Mouse (Mus musculus): ENCODE measurements at regions not wholly inside any gene's neighbourhood (a gene's known extent, or its start where the extent isn't known, plus 50 kb on each side); places are given as distances from the start of the nearest gene placed in this dataset.

DNA sequence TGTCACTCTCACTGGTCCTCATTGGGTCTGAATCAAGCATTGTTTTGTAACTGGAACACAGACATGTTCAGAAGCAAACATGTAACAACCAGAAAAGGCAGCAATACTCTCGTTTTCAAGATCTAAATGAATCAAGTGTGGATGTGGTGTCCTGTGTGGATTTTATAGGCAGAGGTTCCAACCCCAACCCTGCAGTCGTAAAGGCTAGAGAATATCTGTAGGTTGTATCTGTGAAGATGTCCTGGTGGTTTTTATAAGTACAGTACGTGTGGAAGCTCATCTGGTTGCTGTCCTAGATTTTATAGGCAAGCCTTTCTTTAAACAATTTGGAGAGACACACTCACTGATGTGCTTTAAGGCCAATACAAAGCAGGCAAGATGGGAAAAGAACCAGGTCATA is 518.8 kb upstream of the Atp11b start:
- DNase-seq (ENCODE audit: low read depth, low spot score), result no peak

- DNase-seq (ENCODE audit: low read depth, low spot score), result peak; percentile 51
These were observed 518.1 kb upstream of the Atp11b start for GRCm38 (mm10) chr3:35235772-35236171.

DNA sequence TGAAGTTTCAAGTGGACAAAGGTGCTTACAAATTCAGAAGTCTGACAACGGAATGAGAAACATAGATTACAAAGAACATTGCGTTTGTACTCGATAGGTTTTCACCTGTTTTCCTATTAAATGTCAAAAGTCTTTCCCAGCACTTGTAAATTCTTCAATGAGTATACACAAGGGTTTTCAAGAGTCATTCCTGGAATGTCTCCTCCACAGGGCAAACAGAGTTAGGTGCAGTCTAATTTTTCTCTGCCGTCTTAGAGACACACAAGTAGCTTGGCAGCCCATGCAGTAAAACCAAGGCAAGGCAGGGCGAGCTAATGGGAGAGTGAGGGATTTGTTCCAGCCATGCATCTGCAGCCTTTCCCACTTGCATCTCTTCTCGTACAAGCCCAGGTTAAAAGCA is 516.6 kb upstream of the Atp11b start:
- no peak for DNase-seq (ENCODE audit: low read depth, low spot score)

GRCm38 (mm10) chr3:35242349-35242748 is 511.6 kb upstream of the Atp11b start:
- no peak for DNase-seq (ENCODE audit: low read depth, low spot score)

- DNase-seq (ENCODE audit: low read depth, low spot score), result no peak
These were observed 510.9 kb upstream of the Atp11b start for GRCm38 (mm10) chr3:35242871-35243529.

DNA sequence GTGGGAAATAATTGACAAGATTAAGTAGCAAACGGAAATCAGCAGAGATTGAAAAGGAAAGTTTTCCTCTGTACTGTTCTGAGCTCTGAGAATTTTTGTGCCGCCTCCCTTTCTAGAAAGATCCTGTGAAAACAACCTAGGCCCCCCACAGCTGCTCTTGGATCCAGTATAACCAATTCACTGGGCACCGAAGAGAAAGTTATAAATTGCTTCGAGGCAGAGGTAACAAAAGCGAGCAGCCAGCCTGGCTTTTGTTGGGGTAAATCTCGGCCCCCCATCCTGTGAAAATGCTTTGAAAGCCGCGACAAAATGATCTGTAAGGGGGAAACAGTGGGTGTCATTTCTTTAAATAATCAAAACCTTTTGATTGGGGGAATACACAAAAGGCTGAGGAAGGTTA is 508.9 kb upstream of the Atp11b start:
- DNase-seq (ENCODE audit: low read depth, low spot score), result no peak

GRCm38 (mm10) chr3:35245946-35246665 is 507.8 kb upstream of the Atp11b start:
- DNase-seq (ENCODE audit: low read depth, low spot score), result no peak

DNA sequence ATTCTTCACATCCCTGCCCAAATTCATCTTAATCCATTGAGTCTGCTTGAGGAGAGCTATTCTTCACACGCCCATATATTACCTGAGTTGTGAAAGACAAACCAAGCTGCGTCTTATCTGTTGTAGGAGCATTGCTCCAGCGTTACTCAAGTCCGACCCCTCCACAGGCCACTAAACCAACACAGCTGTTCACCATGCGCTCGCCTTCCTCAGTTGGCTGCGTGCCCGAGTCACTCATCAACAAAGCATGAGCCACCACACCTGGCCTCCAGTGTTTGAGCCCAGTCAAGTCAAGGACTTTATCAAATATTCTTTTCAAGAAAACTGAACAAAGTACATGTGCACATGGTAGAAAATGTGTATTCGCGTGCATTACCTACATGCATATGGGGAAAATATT is 504.7 kb upstream of the Atp11b start:
- peak; percentile 39 for DNase-seq (ENCODE audit: low read depth, low spot score)

- DNase-seq (ENCODE audit: low read depth, low spot score), result no peak
These were observed 503.7 kb upstream of the Atp11b start for GRCm38 (mm10) chr3:35250092-35250749.

GRCm38 (mm10) chr3:35253861-35254260 is 500.0 kb upstream of the Atp11b start:
- no peak for DNase-seq (ENCODE audit: low read depth, low spot score)

GRCm38 (mm10) chr3:35260936-35261335 is 493.0 kb upstream of the Atp11b start:
- no peak for DNase-seq (ENCODE audit: low read depth, low spot score)

DNA sequence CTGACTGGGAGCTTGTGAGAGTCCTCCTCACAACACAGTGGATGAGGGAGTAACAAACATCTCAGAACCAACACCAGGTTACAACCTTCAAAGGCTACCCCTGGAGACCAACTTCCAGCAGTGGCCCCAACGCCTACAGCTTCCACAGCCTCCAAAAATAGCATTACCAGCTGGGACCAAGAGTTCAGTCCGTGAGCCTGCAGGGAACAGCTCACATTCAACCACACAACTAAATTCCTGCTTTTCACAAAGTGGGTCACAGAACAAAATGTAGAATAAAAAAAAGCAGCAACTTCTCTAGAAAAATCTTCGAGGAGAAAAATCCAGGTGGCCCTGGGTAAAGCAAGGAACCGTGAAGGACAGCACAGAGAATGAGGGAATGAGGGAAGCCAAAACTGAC is 485.0 kb upstream of the Atp11b start:
- DNase-seq (ENCODE audit: low read depth, low spot score), result no peak

DNA sequence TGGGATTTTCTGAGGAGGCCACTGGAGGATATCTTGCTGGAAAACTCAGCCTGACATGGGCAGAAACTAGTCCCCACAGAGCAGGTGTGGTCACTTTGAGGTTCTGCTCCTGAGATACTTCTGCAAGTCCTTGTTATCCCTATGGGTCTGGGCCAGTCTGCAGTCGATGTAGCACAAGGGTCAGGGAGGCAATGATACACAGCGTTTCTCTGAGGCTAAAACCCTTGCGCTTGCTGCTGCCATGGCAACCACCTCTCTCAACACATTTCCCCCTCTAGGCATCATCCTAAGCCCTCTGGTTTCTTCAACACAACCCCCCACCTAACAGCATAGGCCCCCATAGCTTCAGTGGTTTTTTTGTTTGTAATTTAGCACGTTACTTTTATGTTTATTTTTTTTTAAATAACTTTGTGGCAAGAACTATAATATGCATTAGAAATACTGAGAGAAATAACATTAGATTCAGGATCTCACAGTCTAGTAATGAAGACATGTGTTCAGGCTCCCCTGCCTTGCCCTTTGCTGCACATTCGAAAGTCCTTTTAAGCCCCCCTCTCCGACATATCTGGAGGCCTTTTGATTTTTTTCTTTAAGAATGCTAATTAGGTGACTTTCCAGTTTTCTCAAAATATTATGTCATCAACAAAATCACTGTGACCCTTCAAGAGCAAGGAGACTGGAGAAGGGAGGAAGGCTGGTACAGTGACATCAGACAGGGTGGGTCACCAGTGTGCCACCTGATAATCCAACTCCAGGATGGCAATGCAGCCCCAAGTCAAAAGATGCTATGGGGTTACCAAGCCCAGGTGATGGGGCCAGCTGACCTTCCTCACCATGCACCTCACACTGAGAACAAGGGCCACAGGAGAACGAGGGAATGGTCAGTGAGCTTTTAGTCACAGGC is 483.7 kb upstream of the Atp11b start:
- peak; percentile 21 for DNase-seq (ENCODE audit: low read depth, low spot score)

DNA sequence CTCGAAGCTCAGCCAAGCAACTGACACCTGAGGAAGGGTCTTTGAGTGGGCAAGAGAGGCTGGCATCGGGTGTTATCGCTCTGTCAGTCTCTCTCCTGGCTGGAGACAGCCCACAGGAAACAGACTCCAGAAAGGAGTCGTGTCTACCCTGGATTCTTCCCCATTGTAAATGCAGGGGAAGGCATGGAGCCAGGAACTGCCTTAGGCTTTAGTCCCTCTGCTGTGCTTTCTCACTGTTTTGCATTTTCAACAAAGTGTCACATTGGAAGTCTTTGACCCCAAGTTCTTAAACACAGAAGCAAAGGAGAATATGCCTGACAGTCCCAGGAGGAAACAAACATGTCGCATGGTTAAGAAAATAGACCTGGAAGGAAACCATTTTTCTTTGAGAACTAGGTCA is 480.4 kb upstream of the Atp11b start:
- DNase-seq (ENCODE audit: low read depth, low spot score), result peak; percentile 8

DNA sequence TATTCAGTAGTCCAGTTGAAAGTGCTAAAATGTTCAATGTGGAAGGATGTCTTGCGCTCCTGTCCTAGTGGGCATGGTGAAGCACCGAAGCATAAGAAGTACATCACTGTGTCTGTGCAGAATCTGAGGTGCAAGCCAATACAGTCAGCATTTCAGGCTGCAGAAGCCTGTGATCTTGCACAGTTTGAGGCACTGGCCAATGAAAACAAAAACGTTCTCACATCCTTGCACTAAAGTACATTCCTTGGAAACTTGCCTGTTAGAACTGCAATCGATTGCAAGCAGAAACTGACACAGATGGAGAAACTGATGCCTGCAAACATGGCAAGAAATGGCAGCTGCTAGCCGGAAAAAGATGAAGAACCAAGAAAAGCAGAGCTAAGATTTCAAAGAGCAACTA is 472.9 kb upstream of the Atp11b start:
- DNase-seq (ENCODE audit: low read depth, low spot score), result no peak

DNA sequence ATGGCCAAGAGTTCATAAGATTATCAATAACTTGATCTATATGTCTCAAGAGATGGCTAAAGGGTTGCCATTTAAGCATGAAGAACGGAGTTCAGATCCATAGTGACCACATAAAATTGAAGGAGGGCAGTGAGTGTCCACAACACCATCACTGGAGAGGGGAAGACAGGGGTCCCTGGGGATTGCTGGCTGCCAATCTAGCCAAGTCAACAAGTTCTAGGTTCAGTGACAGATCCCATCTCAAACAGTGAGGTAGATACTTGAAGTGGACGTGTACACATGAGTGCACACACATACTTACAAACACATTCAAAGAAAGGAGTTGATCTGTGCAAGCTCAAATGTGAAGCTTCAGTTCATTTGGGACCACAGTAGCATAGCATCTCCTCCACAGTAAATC is 471.8 kb upstream of the Atp11b start:
- no peak for DNase-seq (ENCODE audit: low read depth, low spot score)

DNA sequence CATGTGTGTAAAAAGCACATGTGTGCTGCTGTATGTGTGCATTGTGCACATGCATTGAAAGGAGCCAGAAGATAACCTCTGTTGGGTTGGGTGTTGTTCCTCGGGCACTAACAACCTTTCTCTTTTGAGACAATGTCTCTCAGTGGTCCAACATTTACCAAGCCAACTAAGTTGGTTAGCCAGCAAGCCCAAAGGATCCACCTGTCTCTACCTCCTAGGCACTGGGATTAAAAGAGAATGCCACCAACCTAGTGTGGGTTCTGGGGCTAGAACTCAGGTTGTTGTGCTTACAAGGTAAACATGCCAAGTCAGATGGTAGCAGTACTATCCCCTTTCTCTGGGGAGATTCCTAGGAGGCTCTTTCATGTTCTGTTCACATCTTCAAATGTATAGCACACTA is 459.1 kb upstream of the Atp11b start:
- DNase-seq (ENCODE audit: low read depth, low spot score), result no peak

GRCm38 (mm10) chr3:35295746-35296145 is 458.2 kb upstream of the Atp11b start:
- DNase-seq (ENCODE audit: low read depth, low spot score), result no peak

DNA sequence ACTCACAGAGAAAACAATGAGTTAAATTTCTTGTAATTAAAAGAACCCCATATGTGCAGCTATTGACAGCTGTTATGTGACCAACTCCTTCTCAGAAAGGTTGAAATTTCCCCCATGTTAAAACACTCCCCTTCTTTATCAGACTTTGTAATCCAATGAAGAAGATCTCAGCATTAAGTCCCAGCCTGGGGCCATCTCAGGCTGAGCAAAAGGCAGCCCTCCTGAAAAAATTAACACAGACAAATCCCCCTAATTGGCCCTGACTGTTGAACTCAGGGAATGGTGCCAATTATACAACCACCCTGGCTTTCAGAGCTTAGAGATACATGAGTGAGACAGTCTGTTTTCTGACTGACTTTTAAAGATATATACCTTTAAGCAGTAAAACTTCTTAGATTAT is 454.9 kb upstream of the Atp11b start:
- no peak for DNase-seq (ENCODE audit: low read depth, low spot score)

GRCm38 (mm10) chr3:35306013-35306412 is 447.9 kb upstream of the Atp11b start:
- no peak for DNase-seq (ENCODE audit: low read depth, low spot score)

- DNase-seq (ENCODE audit: low read depth, low spot score), result no peak
These were observed 439.7 kb upstream of the Atp11b start for GRCm38 (mm10) chr3:35314177-35314576.

DNA sequence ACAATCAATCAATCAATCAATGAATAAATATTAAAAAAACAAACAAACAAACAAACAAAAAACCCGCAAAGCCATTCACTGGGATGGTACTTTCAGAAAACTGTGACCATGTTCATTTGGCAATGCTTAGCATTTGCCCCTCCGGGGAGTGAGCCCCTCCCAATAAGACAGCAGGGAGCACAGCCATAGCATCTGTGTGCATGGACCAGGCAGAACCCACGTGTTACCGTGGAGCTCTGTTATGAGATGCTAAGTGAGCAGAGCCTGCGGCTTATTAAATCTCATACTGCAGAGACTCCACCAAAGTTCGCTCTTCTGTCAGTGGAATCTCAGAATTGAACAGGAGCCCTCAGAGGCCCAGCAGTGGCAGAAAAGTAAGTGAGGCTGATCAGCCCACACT is 438.7 kb upstream of the Atp11b start:
- no peak for DNase-seq (ENCODE audit: low read depth, low spot score)
